ENCODE assay signal across 8 mouse cellular contexts in genomic region chr5:129730344-129730743, GRCm38 (mm10). TPM values are rescaled to one million over a fixed set of nuclear protein-coding genes. Genes with fewer than 3 reads are reported as not detected.
DNase-seq lines count a peak whose midpoint lies in the region; ATAC-seq and TF ChIP-seq lines count a peak whose summit lies in the region.
"Had no signal": no experiment of that assay in that cellular context is flagged by ENCODE, and none has a peak within 500 bp of the region (broad histone marks: within the 10 kb centered on the region; RNA-seq: fewer than 3 reads in every experiment).

No protein-coding gene starts in this region.

- TF ChIP-seq POLR2A in MEL (IDR thresholded peaks at IDR 0.05; ENCODE audit: control insufficient read depth in 1 of 2, insufficient read depth in 1 of 2, low read depth in 1 of 2, low read length in 2 of 2, poor library complexity in 1 of 2) = no peak

- peak; percentile 50 for DNase-seq in MEL (ENCODE audit: low read depth, low spot score)
- peak; percentile 54 for DNase-seq in adrenal gland, adult 8-10 months
- peak; percentile 81 for DNase-seq in gastrocnemius, adult 18-20 months (ENCODE audit: low spot score)
- peak; percentile 19 for DNase-seq in lung, postnatal 10 days
- DNase-seq in left cerebral cortex, postnatal 14 days (ENCODE audit: low spot score in 2 of 2) = no peak
- DNase-seq in left cerebral cortex, postnatal 36 days (ENCODE audit: low spot score in 2 of 2) = no peak

- peak; percentile 75 for ATAC-seq in intestine, embryonic 15.5 days

- WGBS in intestine, embryonic 15.5 days = 55% methylated on average over 11 of the region's 11 CpGs

- no peak for TF ChIP-seq CTCF in MEL (IDR thresholded peaks at IDR 0.05 in 2 of 3, conservative IDR thresholded peaks at IDR 0.05 in 1 of 3; ENCODE audit: control insufficient read depth in 1 of 3, insufficient read depth in 1 of 3, low read depth in 2 of 3, low read length in 3 of 3, poor library complexity in 1 of 3, severe bottlenecking in 1 of 3)

- H3K27me3 ChIP-seq in MEL (ENCODE audit: control insufficient read depth in 1 of 2, insufficient read depth in 2 of 2, low read length in 2 of 2) = no peaks in the 10 kb centered on the region
- no peaks in the 10 kb centered on the region for H3K27me3 ChIP-seq in intestine, embryonic 15.5 days (replicated peaks)

- H3K36me3 ChIP-seq in MEL (ENCODE audit: control insufficient read depth in 1 of 2, insufficient read depth in 2 of 2, low read length in 2 of 2) = peaks cover 0 to 32% of the 10 kb centered on the region in 2 experiments; a peak in 2 of 4 replicates
- no peaks in the 10 kb centered on the region for H3K36me3 ChIP-seq in intestine, embryonic 15.5 days

- TF ChIP-seq EP300 in MEL (IDR thresholded peaks at IDR 0.05; ENCODE audit: low read depth in 1 of 2, low read length in 2 of 2) = 0 out of 4 replicates have a peak, but pooled peaks of 1 of the 2 experiments have one; percentile 21

- no peaks in the 10 kb centered on the region for H3K9me3 ChIP-seq in MEL (replicated peaks; ENCODE audit: insufficient read depth, low read length)
- H3K9me3 ChIP-seq in intestine, embryonic 15.5 days = no peaks in the 10 kb centered on the region

- peak overlapping the region; percentile 32 for H3K27ac ChIP-seq in MEL (ENCODE audit: control insufficient read depth, low read depth, low read length)
- peak overlapping the region; percentile 52; the same call in 1 of the 2 replicates for H3K27ac ChIP-seq in intestine, embryonic 15.5 days

- H3K4me3 ChIP-seq in MEL (ENCODE audit: control insufficient read depth in 1 of 2, insufficient read depth in 1 of 2, low read depth in 2 of 2, low read length in 2 of 2) = peak overlapping the region; percentile 27 to 45
- no peak overlapping the region for H3K4me3 ChIP-seq in intestine, embryonic 15.5 days (replicated peaks)

- intact Hi-C loops in left cerebral cortex, postnatal 14 days (cut with DNase I) = no loop called here
- intact Hi-C loops in left cerebral cortex, postnatal 36 days (cut with DNase I) = no loop called here

- peaks cover 15 to 39% of the 10 kb centered on the region in 2 experiments for H3K4me1 ChIP-seq in MEL (ENCODE audit: control insufficient read depth in 1 of 2, insufficient read depth in 2 of 2, low read length in 2 of 2)
- H3K4me1 ChIP-seq in intestine, embryonic 15.5 days (replicated peaks) = peaks cover 19% of the 10 kb centered on the region

- H3K4me2 ChIP-seq in intestine, embryonic 15.5 days (replicated peaks) = peak overlapping the region; percentile 17; the same call in 1 of the 2 replicates

- H3K9ac ChIP-seq in MEL (ENCODE audit: control insufficient read depth, low read depth, low read length, poor library complexity, severe bottlenecking) = peak overlapping the region; percentile 64
- H3K9ac ChIP-seq in intestine, embryonic 15.5 days = peak overlapping the region; percentile 4; the same call in 1 of the 2 replicates

- peaks cover 18% of the 10 kb centered on the region for H3K79me2 ChIP-seq in MEL (ENCODE audit: control insufficient read depth, insufficient read depth, low read length, poor library complexity)

- no peak for TF ChIP-seq RAD21 in MEL (IDR thresholded peaks at IDR 0.05; ENCODE audit: low read depth, low read length)

TF ChIP-seq in MEL, 35 proteins besides CTCF, POLR2A, EP300 and RAD21:
- TF ChIP-seq MXI1 (IDR thresholded peaks at IDR 0.05; ENCODE audit: low read depth, low read length) (peak; percentile 58; the same call in 1 of the 2 replicates), GATA1 (IDR thresholded peaks at IDR 0.05; ENCODE audit: low read depth, low read length) (no peak), SIN3A (IDR thresholded peaks at IDR 0.05; ENCODE audit: low read length) (peak; percentile 50; the same call in 1 of the 2 replicates), POLR2AphosphoS2 (IDR thresholded peaks at IDR 0.05; ENCODE audit: low read length) (0 out of 2 replicates have a peak, but pooled peaks have one; percentile 35), TBP (IDR thresholded peaks at IDR 0.05; ENCODE audit: low read depth, low read length) (no peak), MYB (IDR thresholded peaks at IDR 0.05; ENCODE audit: low read depth, low read length) (no peak), MAZ (IDR thresholded peaks at IDR 0.05; ENCODE audit: low read depth, low read length) (0 out of 2 replicates have a peak, but pooled peaks have one; percentile 11), CHD1 (IDR thresholded peaks at IDR 0.05; ENCODE audit: low read depth, low read length) (no peak), SMC3 (IDR thresholded peaks at IDR 0.05; ENCODE audit: low read depth, low read length) (0 out of 2 replicates have a peak, but pooled peaks have one; percentile 4), ETS1 (IDR thresholded peaks at IDR 0.05; ENCODE audit: low read depth, low read length) (0 out of 2 replicates have a peak, but pooled peaks have one; percentile 8)

RNA-seq across cellular contexts. Expression of gene Nipsnap2, which starts 5.5 kb away (rescaled TPM):
- total RNA-seq in MEL (2012; rRNA removed) = 29.9 and 34.2 TPM in 2 replicates
- 10 to 100 TPM in 1 of 2 experiments, not detected in 1; 35.7 TPM for polyA plus RNA-seq in MEL (2012; ENCODE audit: insufficient read depth in 1 of 2, insufficient read length in 2 of 2, low read depth in 1 of 2, low replicate concordance in 2 of 2, missing spikeins in 1 of 2)
- total RNA-seq in adrenal gland, adult 8-10 months (2022) = 100 to 1,000 TPM; 133 to 158 (median 149) TPM
- total RNA-seq in gastrocnemius, adult 18-20 months (2021) = 100 to 1,000 TPM; 539 to 562 TPM
- polyA plus RNA-seq in intestine, embryonic 15.5 days (2015; fragmentation: Nextera tagmentation; extraction: Ambion mirVana) = 86.1 and 94.2 TPM in 2 replicates
- 10 to 100 TPM; 72.2 to 84.1 TPM for total RNA-seq in left cerebral cortex, postnatal 14 days (2021)
- total RNA-seq in left cerebral cortex, postnatal 36 days (2021) = 10 to 100 TPM; 78.8 to 80.8 TPM

RNA-seq across cellular contexts. Expression of gene Mrps17, which starts 15.0 kb away (rescaled TPM):
- 181 and 211 TPM in 2 replicates for total RNA-seq in MEL (2012; rRNA removed)
- 100 to 1,000 TPM in 1 of 2 experiments, not detected in 1; 182 TPM for polyA plus RNA-seq in MEL (2012; ENCODE audit: insufficient read depth in 1 of 2, insufficient read length in 2 of 2, low read depth in 1 of 2, low replicate concordance in 2 of 2, missing spikeins in 1 of 2)
- total RNA-seq in adrenal gland, adult 8-10 months (2022) = 100 to 1,000 TPM in 1 of 4 experiments, 10 to 100 TPM in 3; 88.6 to 111 (median 90.3) TPM
- 10 to 100 TPM; 58.3 to 61.5 TPM for total RNA-seq in gastrocnemius, adult 18-20 months (2021)
- polyA plus RNA-seq in intestine, embryonic 15.5 days (2015; fragmentation: Nextera tagmentation; extraction: Ambion mirVana) = 189 and 197 TPM in 2 replicates
- 10 to 100 TPM; 79.3 to 85.1 TPM for total RNA-seq in left cerebral cortex, postnatal 14 days (2021)
- 10 to 100 TPM; 73.6 to 77.1 TPM for total RNA-seq in left cerebral cortex, postnatal 36 days (2021)

RNA-seq across cellular contexts. Expression of gene Sept14, which starts 22.0 kb away (rescaled TPM):
- total RNA-seq in MEL (2012; rRNA removed) = not detected in 2 replicates
- polyA plus RNA-seq in MEL (2012; ENCODE audit: insufficient read depth in 1 of 2, insufficient read length in 2 of 2, low read depth in 1 of 2, low replicate concordance in 2 of 2, missing spikeins in 1 of 2) = not detected
- not detected for total RNA-seq in adrenal gland, adult 8-10 months (2022)
- total RNA-seq in gastrocnemius, adult 18-20 months (2021) = not detected
- not detected in 2 replicates for polyA plus RNA-seq in intestine, embryonic 15.5 days (2015; fragmentation: Nextera tagmentation; extraction: Ambion mirVana)
- not detected for total RNA-seq in left cerebral cortex, postnatal 14 days (2021)
- total RNA-seq in left cerebral cortex, postnatal 36 days (2021) = not detected
- polyA plus RNA-seq: neural tube, embryonic 14.5 days had no signal

RNA-seq across cellular contexts. Expression of gene Psph, which starts 56.9 kb away (rescaled TPM):
- total RNA-seq in MEL (2012; rRNA removed) = 54.8 and 101 TPM in 2 replicates
- polyA plus RNA-seq in MEL (2012; ENCODE audit: insufficient read depth in 1 of 2, insufficient read length in 2 of 2, low read depth in 1 of 2, low replicate concordance in 2 of 2, missing spikeins in 1 of 2) = 100 to 1,000 TPM; 148 to 170 TPM
- total RNA-seq in adrenal gland, adult 8-10 months (2022) = 10 to 100 TPM; 19.7 to 25.4 (median 22.5) TPM
- 10 to 100 TPM; 13.2 to 14.4 TPM for total RNA-seq in gastrocnemius, adult 18-20 months (2021)
- 50.4 and 56.5 TPM in 2 replicates for polyA plus RNA-seq in intestine, embryonic 15.5 days (2015; fragmentation: Nextera tagmentation; extraction: Ambion mirVana)
- 10 to 100 TPM; 25.4 to 26.0 TPM for total RNA-seq in left cerebral cortex, postnatal 14 days (2021)
- 10 to 100 TPM; 21.6 to 23.2 TPM for total RNA-seq in left cerebral cortex, postnatal 36 days (2021)

Comparison
In these comparisons a context has a peak if more than half of its experiments do, and no peak if none do; other contexts are left out.
1. DNase-seq: peak in MEL (single experiment), adrenal gland, adult 8-10 months (single experiment), gastrocnemius, adult 18-20 months (single experiment) and lung, postnatal 10 days (single experiment); none in left cerebral cortex, postnatal 14 days (0 of 2) and left cerebral cortex, postnatal 36 days (0 of 2).